Mouse (Mus musculus): ENCODE results near the gene Rccd1.
A peak's percentile ranks its signal among the peaks of the same experiment; 100 is the strongest.

The Rccd1 gene

DNA sequence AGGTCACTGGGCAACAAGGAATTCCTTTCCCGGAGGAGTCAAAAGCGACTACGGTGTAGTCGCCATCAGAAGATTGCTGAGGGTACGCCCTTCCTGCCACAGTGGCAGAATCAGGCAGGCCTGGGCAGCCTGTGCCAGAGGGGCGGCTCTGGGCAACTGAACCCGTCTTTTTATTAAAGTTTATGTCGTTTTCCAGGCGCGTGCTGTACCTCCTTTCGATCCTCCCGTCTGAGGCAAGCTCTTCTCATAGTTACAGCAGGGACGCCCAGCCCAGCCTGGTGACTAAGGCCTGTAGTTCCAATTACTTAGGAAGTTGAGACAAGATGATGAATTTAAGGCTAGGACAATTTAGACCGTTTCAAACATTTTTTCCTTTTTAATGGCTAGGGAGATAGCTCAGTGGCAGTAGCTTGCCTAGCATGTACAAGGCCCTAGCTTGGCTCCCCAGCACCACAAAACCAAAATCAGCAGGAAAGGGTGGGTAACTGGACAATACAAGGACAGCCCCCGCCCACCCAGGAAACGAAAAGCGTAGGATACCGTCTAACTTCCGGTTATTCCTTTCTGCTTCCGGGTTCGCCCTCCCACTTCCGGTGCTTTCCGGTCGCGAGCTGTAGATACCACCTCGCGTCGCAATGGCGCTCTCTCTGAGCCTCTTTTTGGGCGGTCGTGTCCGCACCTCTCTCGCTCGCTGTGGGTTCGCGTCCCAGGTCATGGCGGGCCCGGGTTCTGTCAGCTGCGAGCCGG, 63.5 kb downstream of the Rccd1 start, which contains the start of gene Ngrn:
Gene Ngrn (plus strand): TSS at position 591 of the 747 bp plus-strand sequence.
- peak; percentile 82 to 89 for DNase-seq (ENCODE audit: low spot score in 2 of 2)

DNA sequence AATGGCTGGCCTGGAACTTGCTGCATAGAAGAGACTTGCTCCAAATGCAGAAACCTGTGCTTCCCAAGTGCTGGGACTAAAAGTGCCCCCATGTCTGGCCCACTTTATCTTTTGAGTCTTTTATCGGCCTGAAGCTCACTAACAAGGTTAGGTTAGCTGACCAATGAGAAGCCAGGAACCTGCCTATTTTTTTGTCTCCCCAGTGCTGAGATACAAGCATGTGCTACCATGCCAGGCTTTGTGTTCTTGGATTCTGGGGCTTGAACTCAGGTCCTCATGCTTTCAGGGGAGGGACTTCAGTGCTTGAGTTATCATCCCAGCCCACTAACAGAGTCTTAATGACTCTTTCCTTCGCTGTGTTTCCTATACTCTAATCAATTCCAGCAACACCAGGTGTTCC, 66.5 kb downstream of the Rccd1 start:
- no peak for DNase-seq (ENCODE audit: low spot score in 2 of 2)

DNA sequence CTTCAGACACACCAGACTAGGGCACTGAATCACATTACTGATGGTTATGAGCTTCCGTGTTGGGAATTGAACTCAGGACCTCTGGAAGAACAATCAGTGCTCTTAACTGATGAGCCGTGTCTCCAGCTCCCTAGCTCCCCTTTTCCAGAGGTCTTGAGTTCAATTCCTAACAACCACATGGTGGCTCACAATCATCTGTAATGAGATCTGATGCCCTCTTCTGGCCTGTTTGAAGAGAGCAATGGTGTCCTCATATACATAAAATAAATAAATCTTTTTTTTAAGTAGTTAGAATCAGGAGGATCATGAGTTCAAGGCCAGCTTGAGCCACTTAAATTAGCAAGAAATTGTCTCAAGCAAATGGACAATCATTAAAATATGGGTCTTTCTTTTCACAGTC, 68.3 kb downstream of the Rccd1 start:
- no peak for DNase-seq (ENCODE audit: low spot score in 2 of 2)

DNA sequence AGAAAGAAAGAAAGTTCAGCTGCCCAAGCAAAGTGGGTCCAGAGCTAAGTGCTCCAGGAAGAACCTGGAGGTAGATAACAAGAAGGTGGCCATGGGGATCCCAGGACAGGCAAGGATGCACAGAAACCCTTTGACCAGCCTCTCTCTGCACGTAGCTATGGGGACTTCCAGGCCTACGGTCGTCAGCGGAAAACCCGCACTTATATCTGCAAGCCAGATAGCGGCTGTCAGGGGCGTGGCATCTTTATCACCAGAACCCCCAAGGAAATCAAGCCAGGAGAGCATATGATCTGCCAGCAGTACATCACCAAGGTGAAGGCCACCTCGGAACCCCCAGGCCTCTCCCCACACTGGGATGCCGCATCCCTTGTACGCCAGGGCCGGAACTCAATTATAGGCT, 71.4 kb downstream of the Rccd1 start:
- DNase-seq (ENCODE audit: low spot score in 2 of 2): no peak

DNA sequence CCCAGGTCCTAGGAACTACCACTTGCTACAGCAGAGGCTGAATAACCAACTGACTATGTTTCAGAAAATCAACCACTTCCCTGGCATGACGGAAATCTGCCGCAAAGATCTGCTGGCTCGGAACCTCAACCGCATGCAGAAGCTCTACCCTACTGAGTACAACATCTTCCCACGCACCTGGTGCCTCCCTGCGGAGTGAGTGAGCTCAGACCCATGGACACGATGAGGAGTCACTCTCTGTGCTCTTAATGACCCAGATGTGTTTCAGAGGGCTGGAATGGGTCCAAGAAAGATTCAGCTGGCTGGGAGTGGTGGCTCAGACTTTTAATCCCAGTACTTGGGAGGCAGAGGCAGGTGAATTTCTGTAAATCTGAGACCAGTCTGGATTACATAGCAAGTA, 71.8 kb downstream of the Rccd1 start:
- no peak for DNase-seq (ENCODE audit: low spot score in 2 of 2)

DNA sequence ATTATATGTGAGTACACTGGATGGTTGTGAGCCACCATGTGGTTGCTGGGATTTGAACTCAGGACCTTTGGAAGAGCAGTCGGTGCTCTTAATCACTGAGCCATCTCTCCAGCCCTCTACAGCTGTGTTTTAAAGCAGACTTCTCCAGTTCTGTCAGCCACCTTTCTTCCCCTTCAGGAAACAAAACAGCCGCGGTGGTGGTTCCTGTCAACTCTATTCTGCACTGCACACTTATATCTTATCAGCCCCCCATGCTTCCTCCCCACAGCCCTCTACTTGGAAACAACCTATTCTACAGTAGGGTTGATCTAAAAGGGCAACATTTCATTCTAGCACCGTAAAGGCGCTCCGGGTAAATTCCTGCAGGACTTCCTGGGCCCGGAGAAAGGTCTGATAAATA, 77.4 kb downstream of the Rccd1 start:
- DNase-seq (ENCODE audit: low spot score in 2 of 2): no peak

DNA sequence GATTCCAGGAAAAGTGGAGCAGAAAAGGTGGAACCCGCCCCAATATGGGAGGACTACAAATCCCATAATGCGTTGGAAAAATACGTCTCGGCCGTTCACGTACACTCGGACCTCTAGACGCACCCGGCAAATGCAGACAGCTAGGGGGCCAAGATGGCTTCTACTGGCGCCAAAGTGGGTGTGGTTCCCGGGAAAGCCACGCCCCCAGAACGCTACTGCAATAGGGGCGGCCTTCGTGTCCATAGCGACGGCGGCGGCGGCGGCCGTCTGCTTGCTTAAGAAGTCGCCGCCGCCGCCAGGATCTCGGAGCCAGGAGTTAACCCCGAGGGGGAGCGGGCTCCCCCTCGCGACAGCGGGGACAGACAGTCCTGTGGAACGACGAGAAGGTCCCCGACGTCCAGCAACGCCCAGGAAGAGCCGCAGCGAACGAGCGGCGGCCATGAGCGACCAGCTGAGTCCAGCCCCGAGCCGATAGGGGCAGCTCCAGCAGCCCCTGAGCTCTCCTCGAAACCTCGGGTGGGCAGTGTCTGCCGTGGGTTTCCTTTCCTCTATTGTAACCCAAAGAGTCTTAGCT, 78.0 kb downstream of the Rccd1 start, which contains the start of gene Ttll13:
Gene Ttll13 (plus strand): TSS at position 229 of the 574 bp plus-strand sequence.
- DNase-seq (ENCODE audit: low spot score in 2 of 2): peak; percentile 95 to 97

DNA sequence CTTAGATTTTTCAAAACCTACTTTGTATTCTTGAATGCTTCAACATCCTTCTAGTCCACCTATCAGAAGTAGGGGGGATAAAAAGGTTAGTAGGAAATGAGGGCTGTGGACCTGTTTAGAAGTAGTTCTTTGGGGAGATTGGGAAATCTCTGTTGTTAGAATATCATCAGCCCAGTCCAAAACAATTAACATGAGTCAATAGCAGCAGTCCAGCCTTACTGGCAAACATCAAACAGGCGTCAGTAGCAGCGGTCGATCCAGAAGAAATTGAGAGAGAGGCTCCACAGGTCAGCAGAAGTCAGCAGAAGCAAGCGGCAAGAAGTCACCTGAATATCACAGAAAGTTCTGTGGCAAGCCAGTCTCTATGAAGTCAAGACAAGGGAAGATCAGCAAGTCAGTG, 79.4 kb downstream of the Rccd1 start:
- no peak for DNase-seq (ENCODE audit: low spot score in 2 of 2)

Measured in frontal cortex, postnatal 36 days (tissue).